Comparison of ENCODE assay signal across 10 mouse cellular contexts in genomic region chrX:73543340-73543739, GRCm38 (mm10). TPM values are rescaled to one million over a fixed set of nuclear protein-coding genes. Genes with fewer than 3 reads are reported as not detected.
A peak's percentile ranks its signal among the peaks of the same experiment; 100 is the strongest.
DNase-seq lines count a peak whose midpoint lies in the region; ATAC-seq and TF ChIP-seq lines count a peak whose summit lies in the region.
"Had no signal": no experiment of that assay in that cellular context is flagged by ENCODE, and none has a peak within 500 bp of the region (broad histone marks: within the 10 kb centered on the region; RNA-seq: fewer than 3 reads in every experiment).

No protein-coding gene starts in this region.

- H3K27me3 ChIP-seq in cerebellum, adult 2 months (ENCODE audit: control insufficient read depth, insufficient read depth, low read length), result no peaks in the 10 kb centered on the region
- no peaks in the 10 kb centered on the region for H3K27me3 ChIP-seq in kidney, adult 2 months (replicated peaks; ENCODE audit: control insufficient read depth, insufficient read depth, low read length)
- peaks cover 10% of the 10 kb centered on the region; the same call in 1 of the 2 replicates for H3K27me3 ChIP-seq in kidney, embryonic 16.5 days (ENCODE audit: insufficient read depth, low read length)
- H3K27me3 ChIP-seq: forebrain, embryonic 12.5 days; liver, embryonic 15.5 days had no signal

- no peak overlapping the region for H3K9ac ChIP-seq in kidney, embryonic 16.5 days (replicated peaks; ENCODE audit: low read length)
- H3K9ac ChIP-seq: forebrain, embryonic 12.5 days; liver, embryonic 15.5 days had no signal

- no peak overlapping the region for H3K4me3 ChIP-seq in cerebellum, adult 2 months (replicated peaks; ENCODE audit: insufficient read depth, low read depth, low read length)
- H3K4me3 ChIP-seq in kidney, adult 2 months (ENCODE audit: insufficient read depth, low read depth, low read length), result no peak overlapping the region
- H3K4me3 ChIP-seq in kidney, embryonic 16.5 days (ENCODE audit: low read length), result no peak overlapping the region
- H3K4me3 ChIP-seq: forebrain, embryonic 12.5 days; liver, embryonic 15.5 days had no signal

- peak; percentile 30; the same call in 1 of the 2 replicates for TF ChIP-seq CTCF in cerebellum, adult 2 months (IDR thresholded peaks at IDR 0.05; ENCODE audit: borderline replicate concordance, insufficient read depth, low read depth, low read length)
- TF ChIP-seq CTCF in kidney, adult 2 months (conservative IDR thresholded peaks at IDR 0.05; ENCODE audit: insufficient read depth, insufficient read length, low read depth, low read length), result peak; percentile 50

- H3K4me1 ChIP-seq in cerebellum, adult 2 months (ENCODE audit: control insufficient read depth, insufficient read depth, low read length), result no peaks in the 10 kb centered on the region
- H3K4me1 ChIP-seq in kidney, adult 2 months (ENCODE audit: control insufficient read depth, insufficient read depth, low read length), result no peaks in the 10 kb centered on the region
- H3K4me1 ChIP-seq in kidney, embryonic 16.5 days (ENCODE audit: insufficient read depth, low read length), result no peaks in the 10 kb centered on the region
- H3K4me1 ChIP-seq: forebrain, embryonic 12.5 days; liver, embryonic 15.5 days had no signal

- no peak for ATAC-seq in kidney, embryonic 16.5 days (ENCODE audit: low FRiP score, low TSS enrichment)

- DNase-seq in cerebellum, adult 2 months, result peak in 1 of 2 experiments; percentile 47
- no peak for DNase-seq in cerebellum, adult 8-10 months
- DNase-seq in kidney, adult 2 months, result peak; percentile 30
- DNase-seq in cerebellum, postnatal 25 days, result peak; percentile 30 to 40
- peak; percentile 14 for DNase-seq in lung, postnatal 25 days (ENCODE audit: low spot score)
- no peak for DNase-seq in spleen, postnatal 14 days (ENCODE audit: low spot score in 2 of 2)
- no peak for DNase-seq in right cerebral cortex, postnatal 14 days

- no peak overlapping the region for H3K4me2 ChIP-seq in kidney, embryonic 16.5 days (replicated peaks; ENCODE audit: low read depth, low read length)
- H3K4me2 ChIP-seq: forebrain, embryonic 12.5 days; liver, embryonic 15.5 days had no signal

- WGBS in cerebellum, adult 2 months, result 63% methylated on average over 3 of the region's 3 CpGs
- 41% methylated on average over 3 of the region's 3 CpGs for WGBS in kidney, adult 2 months
- 49% methylated on average over 3 of the region's 3 CpGs for WGBS in kidney, embryonic 16.5 days

- no peaks in the 10 kb centered on the region for H3K36me3 ChIP-seq in kidney, adult 2 months (ENCODE audit: control insufficient read depth, insufficient read depth, low read length)
- no peaks in the 10 kb centered on the region for H3K36me3 ChIP-seq in kidney, embryonic 16.5 days (ENCODE audit: insufficient read depth, low read length)
- H3K36me3 ChIP-seq: forebrain, embryonic 12.5 days; liver, embryonic 15.5 days had no signal

- no peak overlapping the region for H3K27ac ChIP-seq in cerebellum, adult 2 months (ENCODE audit: insufficient read depth, low read length)
- H3K27ac ChIP-seq in kidney, adult 2 months (ENCODE audit: insufficient read depth, low read depth, low read length), result no peak overlapping the region
- H3K27ac ChIP-seq in kidney, embryonic 16.5 days (ENCODE audit: low read length), result no peak overlapping the region
- H3K27ac ChIP-seq: forebrain, embryonic 12.5 days; liver, embryonic 15.5 days had no signal

- H3K9me3 ChIP-seq in kidney, embryonic 16.5 days (ENCODE audit: low read length), result no peaks in the 10 kb centered on the region
- H3K9me3 ChIP-seq: forebrain, embryonic 12.5 days; liver, embryonic 15.5 days had no signal

- TF ChIP-seq POLR2A in cerebellum, adult 2 months (IDR thresholded peaks at IDR 0.05; ENCODE audit: borderline replicate concordance, insufficient read depth, low read length), result no peak
- no peak for TF ChIP-seq POLR2A in kidney, adult 2 months (IDR thresholded peaks at IDR 0.05; ENCODE audit: low read depth, low read length)

RNA-seq across cellular contexts. Expression of gene Atp2b3, which starts 40.5 kb away (rescaled TPM):
- polyA plus RNA-seq in cerebellum, adult 2 months (2012; rRNA removed), result 113 and 144 TPM in 2 replicates
- polyA plus RNA-seq in kidney, adult 2 months (2012; rRNA removed), result 0.11 and 0.13 TPM in 2 replicates
- 0.19 TPM in 2 replicates for polyA plus RNA-seq in kidney, embryonic 16.5 days (2015; fragmentation: Nextera tagmentation; extraction: Ambion mirVana)

RNA-seq across cellular contexts. Expression of gene Bgn, which starts 59.9 kb away (rescaled TPM):
- 14.2 and 17.2 TPM in 2 replicates for polyA plus RNA-seq in cerebellum, adult 2 months (2012; rRNA removed)
- 277 and 333 TPM in 2 replicates for polyA plus RNA-seq in kidney, adult 2 months (2012; rRNA removed)
- 98.7 and 109 TPM in 2 replicates for polyA plus RNA-seq in kidney, embryonic 16.5 days (2015; fragmentation: Nextera tagmentation; extraction: Ambion mirVana)

Comparison
In these comparisons a context has a peak if more than half of its experiments do, and no peak if none do; other contexts are left out.
1. DNase-seq: peak in kidney, adult 2 months (single experiment), cerebellum, postnatal 25 days (2 of 2) and lung, postnatal 25 days (single experiment); none in cerebellum, adult 8-10 months (single experiment), spleen, postnatal 14 days (0 of 2) and right cerebral cortex, postnatal 14 days (single experiment).
2. RNA of gene Atp2b3, which starts 40.5 kb away (polyA plus RNA-seq): 113 to 144 TPM in cerebellum, adult 2 months; 0.19 TPM in kidney, embryonic 16.5 days and 0.11 to 0.13 TPM in kidney, adult 2 months; every median in the first group is over 10 times any median in the second.